In genomic region chr2:162781599-162781998, GRCm38 (mm10) we compare ENCODE assay signal across 23 mouse cellular contexts.
DNase-seq lines count a peak whose midpoint lies in the region; ATAC-seq and TF ChIP-seq lines count a peak whose summit lies in the region.
"Had no signal": no experiment of that assay in that cellular context is flagged by ENCODE, and none has a peak within 500 bp of the region (broad histone marks: within the 10 kb centered on the region; RNA-seq: fewer than 3 reads in every experiment).

No protein-coding gene starts in this region.

- no peaks in the 10 kb centered on the region for H3K4me1 ChIP-seq in forebrain, embryonic 14.5 days (ENCODE audit: control insufficient read depth, insufficient read depth, low read length)
- H3K4me1 ChIP-seq: embryonic facial prominence, embryonic 13.5 days; heart, embryonic 13.5 days had no signal

- no peak overlapping the region; the same call in 1 of the 2 replicates for H3K27ac ChIP-seq in left cerebral cortex, adult 2 months
- H3K27ac ChIP-seq in forebrain, embryonic 14.5 days (ENCODE audit: low read depth, low read length): no peak overlapping the region
- H3K27ac ChIP-seq: embryonic facial prominence, embryonic 13.5 days; forebrain, embryonic 12.5 days; heart, embryonic 13.5 days had no signal

- WGBS in forebrain, embryonic 14.5 days: 86% methylated on average over 6 of the region's 6 CpGs

- H3K4me3 ChIP-seq in left cerebral cortex, adult 2 months: no peak overlapping the region
- no peak overlapping the region for H3K4me3 ChIP-seq in forebrain, embryonic 14.5 days (ENCODE audit: low read depth, low read length)
- H3K4me3 ChIP-seq: embryonic facial prominence, embryonic 13.5 days; forebrain, embryonic 12.5 days; heart, embryonic 13.5 days had no signal

- H3K36me3 ChIP-seq in forebrain, embryonic 14.5 days (ENCODE audit: control insufficient read depth, insufficient read depth, low read length): no peaks in the 10 kb centered on the region
- H3K36me3 ChIP-seq: embryonic facial prominence, embryonic 13.5 days; forebrain, embryonic 12.5 days; G1E; heart, embryonic 13.5 days had no signal

- DNase-seq in frontal cortex, postnatal 25 days (ENCODE audit: low spot score in 2 of 2): no peak
- peak; percentile 16 to 54 for DNase-seq in left cerebral cortex, adult 2 months (ENCODE audit: extremely low spot score in 1 of 2, low spot score in 2 of 2)
- no peak for DNase-seq in left cerebral cortex, postnatal 10 days (ENCODE audit: extremely low spot score in 1 of 2, low spot score in 2 of 2)
- DNase-seq in brain, adult 2 months (ENCODE audit: low read depth, low spot score): peak; percentile 82
- DNase-seq in right cerebral cortex, postnatal 14 days: peak; percentile 9
- no peak for DNase-seq in kidney, postnatal 10 days
- no peak for DNase-seq in forebrain, embryonic 14.5 days (ENCODE audit: low spot score)
- DNase-seq: adrenal gland, postnatal 10 days; B cell, adult 2 months; cerebellum, adult 18-20 months; cerebellum, adult 9-11 months; cerebellum, postnatal 36 days; forebrain, postnatal 0 days; gastrocnemius, postnatal 36 days; heart, adult 11 months; heart, postnatal 36 days had no signal

- no peak overlapping the region for H3K9ac ChIP-seq in forebrain, embryonic 14.5 days (ENCODE audit: low read length)
- H3K9ac ChIP-seq: embryonic facial prominence, embryonic 13.5 days; forebrain, embryonic 12.5 days; forebrain, postnatal 0 days; heart, embryonic 13.5 days had no signal

- ATAC-seq in frontal cortex, adult (ENCODE audit: low TSS enrichment): peak; percentile 82
- no peak for ATAC-seq in forebrain, embryonic 14.5 days
- ATAC-seq: CD4-positive, CD25-positive, alpha-beta regulatory T cell, adult 4 months; forebrain, postnatal 0 days; hindbrain, embryonic 16.5 days had no signal

- no peak overlapping the region for H3K4me2 ChIP-seq in forebrain, embryonic 14.5 days (ENCODE audit: low read length)
- H3K4me2 ChIP-seq: embryonic facial prominence, embryonic 13.5 days; forebrain, embryonic 12.5 days; heart, embryonic 13.5 days had no signal

- no peaks in the 10 kb centered on the region for H3K9me3 ChIP-seq in forebrain, embryonic 14.5 days (replicated peaks; ENCODE audit: control insufficient read depth, low read length)
- H3K9me3 ChIP-seq: embryonic facial prominence, embryonic 13.5 days; forebrain, embryonic 12.5 days; heart, embryonic 13.5 days had no signal

- intact Hi-C loops in left cerebral cortex, adult 2 months (cut with DNase I): loop anchor here (1.0 kb wide), 1 partner anchor 107 kb away; no protein-coding TSS in a partner anchor
- intact Hi-C loops in left cerebral cortex, postnatal 10 days (cut with DNase I): no loop called here

- no peaks in the 10 kb centered on the region for H3K27me3 ChIP-seq in forebrain, embryonic 14.5 days (replicated peaks; ENCODE audit: control insufficient read depth, insufficient read depth, low read length)
- H3K27me3 ChIP-seq: embryonic facial prominence, embryonic 13.5 days; forebrain, embryonic 12.5 days; heart, embryonic 13.5 days had no signal

- no peak; the same call in 1 of the 2 replicates for TF ChIP-seq CTCF in left cerebral cortex, adult 2 months (IDR thresholded peaks at IDR 0.05)

Comparison
In these comparisons a context has a peak if more than half of its experiments do, and no peak if none do; other contexts are left out.
1. DNase-seq: peak in left cerebral cortex, adult 2 months (2 of 2), brain, adult 2 months (single experiment) and right cerebral cortex, postnatal 14 days (single experiment); none in frontal cortex, postnatal 25 days (0 of 2), left cerebral cortex, postnatal 10 days (0 of 2), kidney, postnatal 10 days (single experiment) and forebrain, embryonic 14.5 days (single experiment).